Mouse (Mus musculus) CH12.LX (cell line): ENCODE measurements at regions not wholly inside any gene's neighbourhood (a gene's known extent, or its start where the extent isn't known, plus 50 kb on each side); places are given as distances from the start of the nearest gene placed in this dataset.

Experiments
- DNase-seq: peaks from one replicate; pipeline ENCODE4 v3.0.0-alpha.2; 2013; ENCODE audit errors: extremely low read depth
- H3K27ac ChIP-seq: 2 replicates; pipeline ENCODE4 v1.5.1; 2012; ENCODE audit warnings: low read depth, mild to moderate bottlenecking, control low read depth, moderate library complexity; ENCODE audit not compliant: insufficient read depth
- H3K27me3 ChIP-seq: replicated peaks from 2 replicates; pipeline ENCODE3; 2012; ENCODE audit warnings: inconsistent platforms
- H3K36me3 ChIP-seq, 2 experiments: replicated peaks in 1 of 2; 2 replicates each; pipeline versions ENCODE3 to v1.6.1; 2012; ENCODE audit warnings: inconsistent platforms in 1 of 2, low read length in 1 of 2, mild to moderate bottlenecking in 1 of 2, mixed read lengths in 1 of 2, moderate library complexity in 1 of 2; ENCODE audit not compliant: control insufficient read depth in 1 of 2, insufficient read depth in 1 of 2
- H3K4me1 ChIP-seq, 2 experiments: 2 replicates each; pipeline ENCODE4 v1.6.1; 2012; ENCODE audit warnings: inconsistent platforms in 1 of 2, moderate library complexity in 1 of 2; ENCODE audit not compliant: insufficient read depth in 2 of 2, control insufficient read depth in 1 of 2
- H3K4me2 ChIP-seq: 2 replicates; pipeline ENCODE4 v1.6.1; 2012; ENCODE audit warnings: low read depth, mild to moderate bottlenecking, control low read depth; ENCODE audit not compliant: poor library complexity, insufficient read depth, severe bottlenecking
- H3K4me3 ChIP-seq, 3 experiments: fragments of 150-350 bp in 1 of 3; sonication (generic) in 1 of 3; replicated peaks in 1 of 3; 2 replicates each; pipeline versions ENCODE3 to v1.5.1; 2011 to 2012; ENCODE audit warnings: low read depth in 2 of 3, low read length in 2 of 3, mild to moderate bottlenecking in 2 of 3, moderate library complexity in 2 of 3, control low read depth in 1 of 3, improper control_type of control experiment in 1 of 3, inconsistent platforms in 1 of 3, mixed read lengths in 1 of 3; ENCODE audit not compliant: poor library complexity in 1 of 3
- H3K79me2 ChIP-seq: replicated peaks from 2 replicates; pipeline ENCODE4 v1.6.1; 2012; ENCODE audit warnings: mild to moderate bottlenecking, moderate library complexity; ENCODE audit not compliant: control insufficient read depth, poor library complexity, insufficient read depth, severe bottlenecking; ENCODE audit errors: extremely low read depth
- H3K9ac ChIP-seq: 2 replicates; pipeline ENCODE4 v1.6.1; 2012; ENCODE audit warnings: low read depth, mild to moderate bottlenecking, control low read depth, moderate library complexity; ENCODE audit not compliant: insufficient read depth
- H3K9me3 ChIP-seq: replicated peaks from 2 replicates; pipeline ENCODE3; 2012; ENCODE audit warnings: low read length, inconsistent platforms, mixed read lengths
- BHLHE40 ChIP-seq: IDR thresholded peaks from 2 replicates; pipeline ENCODE4 v1.6.1; 2011; ENCODE audit warnings: mild to moderate bottlenecking, low read depth, low read length, improper control_type of control experiment
- CHD2 ChIP-seq: IDR thresholded peaks from 2 replicates; pipeline ENCODE4 v1.6.1; 2011; ENCODE audit warnings: low read length, improper control_type of control experiment
- E2F4 ChIP-seq: IDR thresholded peaks from 2 replicates; pipeline ENCODE4 v1.6.1; 2011; ENCODE audit warnings: low read depth, low read length, improper control_type of control experiment; ENCODE audit not compliant: insufficient replicate concordance
- ELF1 ChIP-seq: IDR thresholded peaks from 2 replicates; pipeline ENCODE4 v1.6.1; 2014; ENCODE audit warnings: low read depth, mild to moderate bottlenecking, inconsistent platforms, low read length, improper control_type of control experiment
- ETS1 ChIP-seq: conservative IDR thresholded peaks from 2 replicates; pipeline ENCODE4 v1.6.1; 2012; ENCODE audit warnings: low read depth, mild to moderate bottlenecking, inconsistent platforms, low read length, improper control_type of control experiment, moderate library complexity
- GABPA ChIP-seq: IDR thresholded peaks from 2 replicates; pipeline ENCODE4 v1.6.1; 2012; ENCODE audit warnings: low read depth, low read length, improper control_type of control experiment, inconsistent platforms; ENCODE audit not compliant: insufficient replicate concordance
- HCFC1 ChIP-seq: IDR thresholded peaks from 2 replicates; pipeline ENCODE4 v1.6.1; 2012; ENCODE audit warnings: low read depth, mild to moderate bottlenecking, inconsistent platforms, low read length, improper control_type of control experiment
- JUN ChIP-seq: IDR thresholded peaks from 2 replicates; pipeline ENCODE4 v1.6.1; 2011; ENCODE audit warnings: low read depth, mild to moderate bottlenecking, low read length, improper control_type of control experiment, moderate library complexity; ENCODE audit not compliant: insufficient read depth
- JUND ChIP-seq: conservative IDR thresholded peaks from 2 replicates; pipeline ENCODE4 v1.6.1; 2011; ENCODE audit warnings: low read depth, low read length, improper control_type of control experiment
- KAT2A ChIP-seq: IDR thresholded peaks from 2 replicates; pipeline ENCODE4 v1.6.1; 2012; ENCODE audit warnings: low read length, improper control_type of control experiment, inconsistent platforms; ENCODE audit not compliant: insufficient replicate concordance
- MAX ChIP-seq: IDR thresholded peaks from 2 replicates; pipeline ENCODE4 v1.6.1; 2011; ENCODE audit warnings: low read length, improper control_type of control experiment
- MAZ ChIP-seq: IDR thresholded peaks from 2 replicates; pipeline ENCODE4 v1.6.1; 2012; ENCODE audit warnings: low read depth, mild to moderate bottlenecking, inconsistent platforms, low read length, improper control_type of control experiment, moderate library complexity
- MXI1 ChIP-seq: IDR thresholded peaks from 2 replicates; pipeline ENCODE4 v1.6.1; 2011; ENCODE audit warnings: mild to moderate bottlenecking, low read depth, low read length, improper control_type of control experiment
- MYC ChIP-seq: IDR thresholded peaks from 2 replicates; pipeline ENCODE4 v1.6.1; 2011; ENCODE audit warnings: low read depth, mild to moderate bottlenecking, improper control_type of control experiment, low read length
- NELFE ChIP-seq: IDR thresholded peaks from 2 replicates; pipeline ENCODE4 v1.6.1; 2011; ENCODE audit warnings: low read depth, low read length, improper control_type of control experiment
- NRF1 ChIP-seq: IDR thresholded peaks from 2 replicates; pipeline ENCODE4 v1.6.1; 2014; ENCODE audit warnings: low read depth, mild to moderate bottlenecking, inconsistent platforms, low read length, improper control_type of control experiment, moderate library complexity
- PAX5 ChIP-seq: IDR thresholded peaks from 2 replicates; pipeline ENCODE4 v1.6.1; 2012; ENCODE audit warnings: low read length, inconsistent platforms, mixed read lengths
- POLR2A ChIP-seq: IDR thresholded peaks from 2 replicates; pipeline ENCODE4 v1.6.1; 2011; ENCODE audit warnings: low read depth, mild to moderate bottlenecking, improper control_type of control experiment, low read length
- POLR2AphosphoS2 ChIP-seq: IDR thresholded peaks from 2 replicates; pipeline ENCODE4 v1.6.1; 2011; ENCODE audit warnings: low read depth, low read length, improper control_type of control experiment
- RCOR1 ChIP-seq: conservative IDR thresholded peaks from 2 replicates; pipeline ENCODE4 v1.6.1; 2012; ENCODE audit warnings: low read depth, mild to moderate bottlenecking, inconsistent platforms, low read length, improper control_type of control experiment
- SIN3A ChIP-seq: IDR thresholded peaks from 2 replicates; pipeline ENCODE4 v1.6.1; 2012; ENCODE audit warnings: low read length, improper control_type of control experiment, inconsistent platforms
- TBP ChIP-seq: conservative IDR thresholded peaks from 2 replicates; pipeline ENCODE4 v1.6.1; 2011; ENCODE audit warnings: low read depth, low read length, improper control_type of control experiment
- UBTF ChIP-seq: IDR thresholded peaks from 2 replicates; pipeline ENCODE4 v1.6.1; 2012; ENCODE audit warnings: low read depth, mild to moderate bottlenecking, inconsistent platforms, low read length, improper control_type of control experiment, moderate library complexity
- USF2 ChIP-seq: conservative IDR thresholded peaks from 2 replicates; pipeline ENCODE4 v1.6.1; 2011; ENCODE audit warnings: low read depth, low read length, improper control_type of control experiment
- ZC3H11A ChIP-seq: IDR thresholded peaks from 2 replicates; pipeline ENCODE4 v1.6.1; 2012; ENCODE audit warnings: low read depth, mild to moderate bottlenecking, inconsistent platforms, low read length, improper control_type of control experiment
- ZKSCAN1 ChIP-seq: IDR thresholded peaks from 2 replicates; pipeline ENCODE4 v1.6.1; 2012; ENCODE audit warnings: low read depth, inconsistent platforms, low read length, improper control_type of control experiment, borderline replicate concordance
- ZNF384 ChIP-seq: IDR thresholded peaks from 2 replicates; pipeline ENCODE4 v1.6.1; 2012; ENCODE audit warnings: low read depth, low read length, improper control_type of control experiment, inconsistent platforms
- dilution Hi-C: fragments of 300-500 bp; cut with MboI; formaldehyde crosslinking; loops from 2 replicates; pipeline ENCODE4 v1.14.3; 2020; ENCODE audit warnings: low sequenced_read_pairs; ENCODE audit not compliant: extremely low pct_unique_long_range_greater_than_20kb, extremely low pct_ligation_motif_present
- in situ Hi-C: fragments of 300-500 bp; cut with MboI; formaldehyde crosslinking; loops from 3 replicates; pipeline ENCODE4 v1.14.3; 2019; ENCODE audit warnings: low sequenced_read_pairs, low pct_ligation_motif_present, low pct_unique_long_range_greater_than_20kb, mixed read lengths

- H3K4me1 ChIP-seq, result no peaks in the 10 kb centered on the region
- DNase-seq, result no peak
- no peaks in the 10 kb centered on the region for H3K27me3 ChIP-seq
- in situ Hi-C loops, result no loop called here
- H3K27ac ChIP-seq, result no peak overlapping the region
- no peak overlapping the region for H3K4me2 ChIP-seq
- no peaks in the 10 kb centered on the region for H3K79me2 ChIP-seq
- no peaks in the 10 kb centered on the region for H3K36me3 ChIP-seq
- TF ChIP-seq MXI1 (no peak), HCFC1 (no peak), KAT2A (no peak), RCOR1 (no peak), SIN3A (no peak), JUN (no peak), ETS1 (no peak), MAX (no peak), NRF1 (no peak), PAX5 (no peak), MYC (no peak), MAZ (no peak), UBTF (no peak), TBP (no peak), JUND (no peak), ELF1 (no peak), POLR2AphosphoS2 (no peak), ZC3H11A (no peak), BHLHE40 (no peak)
- dilution Hi-C loops, result no loop called here
- H3K4me3 ChIP-seq, result no peak overlapping the region
- H3K9me3 ChIP-seq, result peaks cover 51% of the 10 kb centered on the region
- H3K9ac ChIP-seq, result no peak overlapping the region
Measured at GRCm38 (mm10) chr16:76510861-76511260, 137.2 kb upstream of the Nrip1 start.

GRCm38 (mm10) chr16:76509109-76509650, 135.6 kb upstream of the Nrip1 start:
- no peak overlapping the region for H3K27ac ChIP-seq
- no peaks in the 10 kb centered on the region for H3K27me3 ChIP-seq
- H3K79me2 ChIP-seq, result no peaks in the 10 kb centered on the region
- dilution Hi-C loops, result no loop called here
- no peak overlapping the region for H3K4me3 ChIP-seq
- H3K4me2 ChIP-seq, result no peak overlapping the region
- H3K4me1 ChIP-seq, result no peaks in the 10 kb centered on the region
- in situ Hi-C loops, result no loop called here
- no peaks in the 10 kb centered on the region for H3K36me3 ChIP-seq
- no peak for DNase-seq
- no peak for TF ChIP-seq NELFE
- no peak for TF ChIP-seq CHD2
- TF ChIP-seq PAX5, result no peak
- no peak for TF ChIP-seq ZKSCAN1
- no peak for TF ChIP-seq POLR2A
- no peak for TF ChIP-seq E2F4
- no peak for TF ChIP-seq SIN3A
- TF ChIP-seq GABPA, result no peak
- TF ChIP-seq ZNF384, result no peak
- no peak for TF ChIP-seq JUN
- no peak for TF ChIP-seq USF2
- no peak for TF ChIP-seq NRF1
- TF ChIP-seq MYC, result no peak
- H3K9me3 ChIP-seq, result peaks cover 60% of the 10 kb centered on the region
- H3K9ac ChIP-seq, result no peak overlapping the region
